Mouse (Mus musculus) frontal cortex, adult 2 months (tissue): Measurements from ENCODE around the gene Notch1. TPM values are rescaled to one million over a fixed set of nuclear protein-coding genes. Genes with fewer than 3 reads are reported as not detected.
A peak's percentile ranks its signal among the peaks of the same experiment; 100 is the strongest.

Experiments
- DNase-seq, 2 experiments: peaks; one replicate each; pipeline ENCODE4 v3.0.0; 2022; ENCODE audit warnings: low spot score in 1 of 2; ENCODE audit errors: extremely low spot score in 1 of 2
- polyA plus RNA-seq: library from polyadenylated mRNA; depleted of rRNA; stranded (reverse); fragments of >200 nt; gene quantifications from 2 replicates; pipeline ENCODE4 v1.2.3, GENCODE M21; 2012; rRNA removed

Gene Notch1
- polyA plus RNA-seq, 1 experiment = 13.0 TPM

GRCm38 (mm10) chr2:26417066-26417465, 99.4 kb downstream of the Notch1 start:
- DNase-seq = no peak

- peak in 1 of 2 experiments; percentile 46 for DNase-seq
These were observed 105.5 kb downstream of the Notch1 start for GRCm38 (mm10) chr2:26410931-26411411.

GRCm38 (mm10) chr2:26410091-26410490, 106.4 kb downstream of the Notch1 start:
- no peak for DNase-seq

- no peak for DNase-seq
These were observed 107.1 kb downstream of the Notch1 start for GRCm38 (mm10) chr2:26409362-26409761.

GRCm38 (mm10) chr2:26408515-26409356, 107.7 kb downstream of the Notch1 start, which contains the start of gene Inpp5e:
Inpp5e (minus strand) TSS chr2:26409203.
- peak; percentile 82 to 99 for DNase-seq

Other genes with a start within 250 kb of the Notch1 start
- gene Ccdc187, start 222.1 kb downstream of the Notch1 start, polyA plus RNA-seq = 1.6 and 1.8 TPM in 2 replicates
- 248 and 275 TPM in 2 replicates for gene Gpsm1, start 201.1 kb downstream of the Notch1 start, polyA plus RNA-seq
- 35.2 and 37.1 TPM in 2 replicates for gene Dnlz, start 164.6 kb downstream of the Notch1 start, polyA plus RNA-seq
- gene Card9, start 155.7 kb downstream of the Notch1 start, polyA plus RNA-seq = 6.6 TPM in 2 replicates
- 65.9 and 80.2 TPM in 2 replicates for gene Snapc4, start 136.0 kb downstream of the Notch1 start, polyA plus RNA-seq
- gene Entr1, start 127.3 kb downstream of the Notch1 start, polyA plus RNA-seq = 291 and 306 TPM in 2 replicates
- 104 and 106 TPM in 2 replicates for gene Pmpca, start 127.3 kb downstream of the Notch1 start, polyA plus RNA-seq
- gene Inpp5e, start 107.5 kb downstream of the Notch1 start, polyA plus RNA-seq = 26.6 and 31.6 TPM in 2 replicates
- gene Sec16a, start 71.4 kb downstream of the Notch1 start, polyA plus RNA-seq = 30.8 and 36.1 TPM in 2 replicates
- gene Egfl7, start 63.4 kb upstream of the Notch1 start, polyA plus RNA-seq = 123 and 130 TPM in 2 replicates
- gene Gm20532, start 70.0 kb upstream of the Notch1 start, polyA plus RNA-seq = not detected in 2 replicates
- gene Agpat2, start 87.8 kb upstream of the Notch1 start, polyA plus RNA-seq = 2.7 and 3.6 TPM in 2 replicates
- gene Fam69b, start 111.8 kb upstream of the Notch1 start, polyA plus RNA-seq = 82.4 and 88.0 TPM in 2 replicates
- not detected in 2 replicates for gene Lcn4, start 154.6 kb upstream of the Notch1 start, polyA plus RNA-seq